Mouse (Mus musculus) right cerebral cortex, adult 2 months (tissue): ENCODE measurements around the gene Slc2a12.

Experiments used
- DNase-seq, 2 experiments: peaks; one replicate each; pipeline ENCODE4 v3.0.0; 2021 to 2022; ENCODE audit warnings: low spot score in 2 of 2

The Slc2a12 gene

GRCm38 (mm10) chr10:22660286-22661000 is 15.6 kb downstream of the Slc2a12 start:
- no peak for DNase-seq

- DNase-seq: no peak
These were observed 23.7 kb downstream of the Slc2a12 start for GRCm38 (mm10) chr10:22668509-22668908.

- DNase-seq: no peak
These were observed 29.4 kb downstream of the Slc2a12 start for GRCm38 (mm10) chr10:22674176-22674575.

- DNase-seq: no peak
These were observed 31.2 kb downstream of the Slc2a12 start for GRCm38 (mm10) chr10:22675848-22676630.

- DNase-seq: no peak
These were observed 51.4 kb downstream of the Slc2a12 start for GRCm38 (mm10) chr10:22696236-22696635.

- no peak for DNase-seq
These were observed 52.1 kb downstream of the Slc2a12 start for GRCm38 (mm10) chr10:22696864-22697263.

GRCm38 (mm10) chr10:22698158-22698953 is 53.5 kb downstream of the Slc2a12 start:
- DNase-seq: no peak

GRCm38 (mm10) chr10:22699487-22700335 is 54.9 kb downstream of the Slc2a12 start:
- no peak for DNase-seq

- no peak for DNase-seq
These were observed 56.0 kb downstream of the Slc2a12 start for GRCm38 (mm10) chr10:22700773-22701172.

GRCm38 (mm10) chr10:22701485-22702315 is 56.9 kb downstream of the Slc2a12 start:
- peak in 1 of 2 experiments; percentile 23 for DNase-seq

GRCm38 (mm10) chr10:22703844-22704243 is 59.0 kb downstream of the Slc2a12 start:
- DNase-seq: no peak

GRCm38 (mm10) chr10:22708190-22708843 is 63.5 kb downstream of the Slc2a12 start:
- DNase-seq: no peak

GRCm38 (mm10) chr10:22710173-22710777 is 65.5 kb downstream of the Slc2a12 start:
- no peak for DNase-seq

- DNase-seq: no peak
These were observed 68.1 kb downstream of the Slc2a12 start for GRCm38 (mm10) chr10:22712955-22713354.

- peak; percentile 61 to 70 for DNase-seq
These were observed 69.7 kb downstream of the Slc2a12 start for GRCm38 (mm10) chr10:22714520-22714919.

- no peak for DNase-seq
These were observed 73.7 kb downstream of the Slc2a12 start for GRCm38 (mm10) chr10:22718475-22718874.

- DNase-seq: no peak
These were observed 76.1 kb downstream of the Slc2a12 start for GRCm38 (mm10) chr10:22720781-22721529.

- no peak for DNase-seq
These were observed 80.4 kb downstream of the Slc2a12 start for GRCm38 (mm10) chr10:22725166-22725565.

GRCm38 (mm10) chr10:22726295-22726694 is 81.5 kb downstream of the Slc2a12 start:
- DNase-seq: no peak
